Mouse (Mus musculus): ENCODE measurements around the gene Nkain1. TPM values are rescaled to one million over a fixed set of nuclear protein-coding genes. Genes with fewer than 3 reads are reported as not detected.

The Nkain1 gene
- total RNA-seq, 2 experiments from 2014 or later: not detected

Other genes with a start within 250 kb of the Nkain1 start
- gene Zcchc17, start 214.2 kb downstream of the Nkain1 start, total RNA-seq (2015): 13.9 and 15.0 TPM in 2 replicates
- 52.1 and 68.3 TPM in 2 replicates for gene Zcchc17, start 214.2 kb downstream of the Nkain1 start, total RNA-seq (2017)
- gene Snrnp40, start 214.0 kb downstream of the Nkain1 start, total RNA-seq (2015): 49.8 and 50.6 TPM in 2 replicates
- gene Snrnp40, start 214.0 kb downstream of the Nkain1 start, total RNA-seq (2017): 52.9 and 54.7 TPM in 2 replicates
- 37.2 and 37.5 TPM in 2 replicates for gene Pum1, start 89.1 kb upstream of the Nkain1 start, total RNA-seq (2015)
- 31.4 and 32.1 TPM in 2 replicates for gene Pum1, start 89.1 kb upstream of the Nkain1 start, total RNA-seq (2017)
- gene Sdc3, start 218.4 kb upstream of the Nkain1 start, total RNA-seq (2015): 22.6 and 31.3 TPM in 2 replicates
- gene Sdc3, start 218.4 kb upstream of the Nkain1 start, total RNA-seq (2017): 13.6 and 20.2 TPM in 2 replicates

Data from megakaryocyte, adult 5-6 weeks (primary cell).